Mouse (Mus musculus) kidney, embryonic 16.5 days (tissue): ENCODE results near the gene Hist1h4h. TPM values are rescaled to one million over a fixed set of nuclear protein-coding genes. Genes with fewer than 3 reads are reported as not detected.
A peak's percentile ranks its signal among the peaks of the same experiment; 100 is the strongest.
"Not testable (repeated sequence)": the region's sequence is repeated elsewhere in the genome, so short reads cannot be mapped to it uniquely, and the experiment has no call there.

ENCODE experiments used
- ATAC-seq: fragments of 200-750 bp; cut with Nextera tagmentation; 2 replicates; pipeline ENCODE4 v1.8.0; 2017; ENCODE audit warnings: moderate TSS enrichment; ENCODE audit not compliant: low FRiP score, low TSS enrichment
- H3K27ac ChIP-seq: fragments of 300-500 bp; sonication (generic); 2 replicates; pipeline ENCODE4 v1.5.1; 2014; ENCODE audit warnings: low read length
- H3K27me3 ChIP-seq: fragments of 300-500 bp; sonication (generic); 2 replicates; pipeline ENCODE4 v1.6.1; 2014; ENCODE audit warnings: low read length, control low read depth, mixed read lengths; ENCODE audit not compliant: insufficient read depth
- H3K36me3 ChIP-seq: fragments of 300-500 bp; sonication (generic); 2 replicates; pipeline ENCODE4 v1.6.1; 2014; ENCODE audit warnings: low read length, control low read depth, mixed read lengths; ENCODE audit not compliant: insufficient read depth
- H3K4me1 ChIP-seq: fragments of 300-500 bp; sonication (generic); 2 replicates; pipeline ENCODE4 v1.6.1; 2014; ENCODE audit warnings: low read length, control low read depth, mixed read lengths; ENCODE audit not compliant: insufficient read depth
- H3K4me2 ChIP-seq: fragments of 300-500 bp; sonication (generic); replicated peaks from 2 replicates; pipeline ENCODE4 v1.6.1; 2014; ENCODE audit warnings: low read depth, low read length
- H3K4me3 ChIP-seq: fragments of 300-500 bp; sonication (generic); 2 replicates; pipeline ENCODE4 v1.5.1; 2014; ENCODE audit warnings: mild to moderate bottlenecking, low read length
- H3K9ac ChIP-seq: fragments of 300-500 bp; sonication (generic); replicated peaks from 2 replicates; pipeline ENCODE4 v1.6.1; 2014; ENCODE audit warnings: low read length
- H3K9me3 ChIP-seq: fragments of 300-500 bp; sonication (generic); 2 replicates; pipeline ENCODE4 v1.6.1; 2016; ENCODE audit warnings: low read length, control low read depth
- WGBS: fragments of 180-500 bp; shearing (Covaris S2); extraction: QIAGEN DNeasy Blood & Tissue Kit; methylation state at CpG from one replicate; pipeline ENCODE4 v1.1.7; 2014; 5-methylcytosine and 5-hydroxymethylcytosine counted together
- polyA plus RNA-seq: library from polyadenylated mRNA; unstranded; fragments of >200 nt; fragmentation: Nextera tagmentation; extraction: Ambion mirVana; gene quantifications from 2 replicates; pipeline ENCODE4 v1.2.1, GENCODE M21; 2015

Gene Hist1h4h
- polyA plus RNA-seq, 1 experiment from 2014 or later = 4.5 TPM

GRCm38 (mm10) chr13:23532262-23533075, 1.6 kb downstream of the Hist1h4h start:
- peak overlapping the region; percentile 98 for H3K27ac ChIP-seq
- H3K9me3 ChIP-seq = no peaks in the 10 kb centered on the region
- 21% methylated on average over 9 of the region's 9 CpGs for WGBS
- ATAC-seq = no peak
- H3K4me1 ChIP-seq = peaks cover 37% of the 10 kb centered on the region
- peak overlapping the region; percentile 61 for H3K4me3 ChIP-seq
- peak overlapping the region; percentile 81 for H3K9ac ChIP-seq
- no peaks in the 10 kb centered on the region for H3K27me3 ChIP-seq
- H3K36me3 ChIP-seq = no peaks in the 10 kb centered on the region
- peak overlapping the region; percentile 72 for H3K4me2 ChIP-seq

DNA sequence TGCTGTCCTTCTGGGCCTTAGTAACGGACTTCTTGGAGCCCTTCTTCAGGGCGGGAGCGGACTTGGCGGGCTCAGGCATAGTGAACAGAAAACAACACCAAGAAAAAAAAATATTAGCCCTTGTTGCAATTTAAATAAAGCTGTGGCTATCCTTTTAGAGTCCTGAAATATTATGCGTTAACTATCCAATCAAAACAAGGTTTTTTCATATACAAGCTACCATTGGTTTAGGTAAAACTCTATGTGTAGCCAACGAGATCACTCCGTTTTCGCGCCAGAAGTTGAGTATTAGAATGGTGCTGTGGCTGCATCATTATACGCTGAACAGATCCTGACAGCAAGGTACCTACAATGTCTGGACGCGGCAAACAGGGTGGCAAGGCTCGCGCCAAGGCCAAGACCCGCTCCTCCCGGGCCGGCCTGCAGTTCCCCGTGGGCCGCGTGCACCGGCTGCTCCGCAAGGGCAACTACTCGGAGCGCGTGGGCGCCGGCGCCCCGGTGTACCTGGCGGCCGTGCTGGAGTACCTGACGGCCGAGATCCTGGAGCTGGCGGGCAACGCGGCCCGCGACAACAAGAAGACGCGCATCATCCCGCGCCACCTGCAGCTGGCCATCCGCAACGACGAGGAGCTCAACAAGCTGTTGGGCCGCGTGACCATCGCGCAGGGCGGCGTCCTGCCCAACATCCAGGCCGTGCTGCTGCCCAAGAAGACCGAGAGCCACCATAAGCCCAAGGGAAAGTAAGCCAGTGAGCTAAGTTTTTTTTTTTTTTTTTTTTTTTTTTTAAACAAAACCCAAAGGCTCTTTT, 2.9 kb downstream of the Hist1h4h start, which contains the start of gene Hist1h2af:
Gene Hist1h2af (plus strand): TSS at position 347 of the 808 bp plus-strand sequence.
- under 1% methylated on average over 21 of the region's 53 CpGs for WGBS
- not testable (repeated sequence) for H3K27me3 ChIP-seq, H3K9me3 ChIP-seq, H3K36me3 ChIP-seq
- H3K9ac ChIP-seq = peak within 1 kb of the TSS; percentile 82
- ATAC-seq = peak; percentile 50
- H3K4me3 ChIP-seq = peak within 1 kb of the TSS; percentile 61
- H3K4me2 ChIP-seq = peak within 1 kb of the TSS; percentile 72
- peak within 1 kb of the TSS; percentile 98 for H3K27ac ChIP-seq
- H3K4me1 ChIP-seq = peaks cover 38% of the 10 kb centered on the region

GRCm38 (mm10) chr13:23534368-23535131, 3.7 kb downstream of the Hist1h4h start:
- Histone ChIP-seq H3K36me3 (no peaks in the 10 kb centered on the region), H3K27me3 (no peaks in the 10 kb centered on the region), H3K4me1 (peaks cover 34% of the 10 kb centered on the region), H3K4me2 (peak overlapping the region; percentile 72), H3K27ac (peak overlapping the region; percentile 89), H3K9ac (peak overlapping the region; percentile 82), H3K4me3 (peak overlapping the region; percentile 61), H3K9me3 (no peaks in the 10 kb centered on the region)
- whole genome bisulfite sequencing = under 1% methylated on average over 15 of the region's 15 CpGs
- ATAC-seq = no peak

- H3K4me2 ChIP-seq = peak within 1 kb of the TSS; percentile 72
- not testable (repeated sequence) for H3K9me3 ChIP-seq, H3K36me3 ChIP-seq, H3K27me3 ChIP-seq
- H3K9ac ChIP-seq = peak within 1 kb of the TSS; percentile 82
- H3K27ac ChIP-seq = peak within 1 kb of the TSS; percentile 89
- ATAC-seq = peak; percentile 92
- peak within 1 kb of the TSS; percentile 61 for H3K4me3 ChIP-seq
- WGBS = under 1% methylated on average over 32 of the region's 62 CpGs
- peaks cover 35% of the 10 kb centered on the region for H3K4me1 ChIP-seq
These were observed 4.6 kb downstream of the Hist1h4h start, which contains the start of gene Hist1h3g for GRCm38 (mm10) chr13:23535137-23536075. Hist1h3g (plus strand) TSS chr13:23535422.

DNA sequence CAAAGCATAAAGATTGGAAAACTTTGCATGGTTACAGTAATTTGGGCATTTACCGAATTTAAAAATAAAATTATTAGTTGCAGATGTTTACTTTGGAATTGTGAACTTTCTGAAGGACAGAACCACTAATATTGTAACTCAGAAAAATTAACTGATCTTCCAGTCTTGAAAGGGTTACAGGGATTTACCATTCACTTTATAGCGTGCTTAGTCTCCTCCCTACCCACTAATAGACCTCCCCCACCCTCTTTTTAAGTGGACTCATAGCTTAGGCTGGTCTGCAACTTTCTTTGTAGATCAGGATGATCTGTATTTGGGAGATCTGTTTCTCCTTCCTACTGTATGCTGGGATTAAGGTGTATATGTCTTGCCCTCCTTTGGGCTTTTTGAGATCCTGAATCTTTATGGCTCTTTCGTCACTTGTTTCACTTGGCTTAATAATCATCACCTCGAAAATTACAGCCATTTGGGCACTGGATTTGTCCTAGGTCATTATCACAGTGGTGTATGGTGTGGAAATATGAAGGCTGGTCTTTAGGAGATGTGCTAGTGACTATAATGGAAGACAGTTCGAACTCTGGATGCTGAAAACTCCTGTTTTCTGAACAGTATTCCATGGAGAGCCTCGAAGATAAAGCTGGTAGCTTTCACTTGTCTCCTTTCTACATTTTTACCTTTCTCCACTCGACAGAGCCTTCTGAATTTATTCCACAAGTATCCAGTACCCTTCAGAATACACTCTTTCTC, 5.4 kb downstream of the Hist1h4h start:
- peak overlapping the region; percentile 70 for H3K9ac ChIP-seq
- peak overlapping the region; percentile 61 for H3K4me3 ChIP-seq
- ATAC-seq = no peak
- WGBS = 17% methylated on average over 7 of the region's 7 CpGs
- peak overlapping the region; percentile 79 for H3K27ac ChIP-seq
- peak overlapping the region; percentile 72 for H3K4me2 ChIP-seq
- H3K27me3 ChIP-seq = no peaks in the 10 kb centered on the region
- no peaks in the 10 kb centered on the region for H3K36me3 ChIP-seq
- no peaks in the 10 kb centered on the region for H3K9me3 ChIP-seq
- H3K4me1 ChIP-seq = peaks cover 39% of the 10 kb centered on the region

DNA sequence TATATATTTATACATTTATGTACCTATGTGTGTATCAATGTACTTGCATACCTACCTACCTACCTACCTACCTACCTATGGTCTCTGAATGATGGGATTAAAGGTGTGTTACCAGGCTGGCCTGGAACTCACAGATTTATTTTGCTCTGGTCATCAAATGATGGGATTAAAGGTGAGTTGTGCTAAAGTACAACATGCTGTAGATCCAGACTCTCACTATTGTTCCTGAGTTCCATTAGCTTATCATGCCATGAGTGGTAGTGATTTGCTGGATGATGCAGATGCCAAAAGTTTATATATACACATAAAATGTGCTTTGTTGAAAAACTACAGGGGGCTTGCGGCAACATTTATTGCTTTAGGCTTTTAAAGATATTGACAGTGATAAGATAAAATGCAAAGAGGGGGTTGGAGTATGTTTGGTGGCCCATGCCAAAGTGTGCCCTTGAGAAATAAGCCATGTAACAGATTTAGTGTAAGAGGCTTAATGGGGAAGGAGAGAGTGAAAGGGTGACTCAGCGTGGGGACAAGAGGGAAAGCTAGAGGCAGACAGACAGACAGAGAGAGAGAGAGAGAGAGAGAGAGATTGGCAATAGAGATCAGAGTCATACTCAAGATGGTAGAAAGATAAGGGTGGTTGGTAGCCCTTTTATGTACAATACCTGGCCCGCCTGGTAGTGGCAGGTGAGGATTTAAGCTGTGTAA, 6.3 kb downstream of the Hist1h4h start:
- 67% methylated on average over 3 of the region's 3 CpGs for WGBS
- H3K9ac ChIP-seq = no peak overlapping the region
- ATAC-seq = no peak

GRCm38 (mm10) chr13:23538249-23538648, 7.4 kb downstream of the Hist1h4h start:
- ATAC-seq = no peak
- H3K9ac ChIP-seq = no peak overlapping the region
- no peaks in the 10 kb centered on the region for H3K9me3 ChIP-seq
- H3K4me3 ChIP-seq = no peak overlapping the region
- H3K27me3 ChIP-seq = no peaks in the 10 kb centered on the region
- 63% methylated on average over 5 of the region's 5 CpGs for WGBS
- H3K27ac ChIP-seq = no peak overlapping the region
- no peaks in the 10 kb centered on the region for H3K36me3 ChIP-seq
- H3K4me1 ChIP-seq = peaks cover 28% of the 10 kb centered on the region
- no peak overlapping the region for H3K4me2 ChIP-seq

More for the DNA sequence above, 6.3 kb downstream of the Hist1h4h start:
- peak overlapping the region; percentile 72 for H3K4me2 ChIP-seq
- H3K36me3 ChIP-seq = no peaks in the 10 kb centered on the region
- H3K4me1 ChIP-seq = peaks cover 39% of the 10 kb centered on the region
- H3K27ac ChIP-seq = 0 out of 2 replicates have a peak overlapping the region, but pooled peaks have one; percentile 0
- no peaks in the 10 kb centered on the region for H3K27me3 ChIP-seq
- H3K4me3 ChIP-seq = peak overlapping the region; percentile 27
- no peaks in the 10 kb centered on the region for H3K9me3 ChIP-seq

GRCm38 (mm10) chr13:23539821-23540220, 9.0 kb downstream of the Hist1h4h start:
- not testable (repeated sequence) for H3K4me2 ChIP-seq, H3K9ac ChIP-seq, H3K27me3 ChIP-seq, H3K9me3 ChIP-seq, H3K4me3 ChIP-seq, ATAC-seq, H3K36me3 ChIP-seq, H3K27ac ChIP-seq
- WGBS = 67% methylated on average over 1 of the region's 1 CpGs
- peaks cover 20% of the 10 kb centered on the region for H3K4me1 ChIP-seq
